Mouse (Mus musculus) c-Kit-positive CD71-positive TER-119-negative erythroid progenitor cells, embryonic 14.5 days (primary cell): ENCODE measurements around the gene Serpind1.
A peak's percentile ranks its signal among the peaks of the same experiment; 100 is the strongest.

Source experiments
- DNase-seq: peaks from one replicate; pipeline ENCODE4 v3.0.0-alpha.2; 2013; ENCODE audit warnings: low read depth

Serpind1 gene

GRCm38 (mm10) chr16:17346766-17347165 lies 15.6 kb downstream of the Serpind1 start:
- DNase-seq = no peak

GRCm38 (mm10) chr16:17356031-17356430 lies 24.9 kb downstream of the Serpind1 start:
- no peak for DNase-seq

- no peak for DNase-seq
Measured at GRCm38 (mm10) chr16:17358787-17359186, 27.6 kb downstream of the Serpind1 start.

- DNase-seq = no peak
Measured at GRCm38 (mm10) chr16:17382306-17382705, 51.1 kb downstream of the Serpind1 start.

GRCm38 (mm10) chr16:17383594-17384326 lies 52.6 kb downstream of the Serpind1 start:
- peak; percentile 22 for DNase-seq

- DNase-seq = no peak
Measured at GRCm38 (mm10) chr16:17392784-17393183, 61.6 kb downstream of the Serpind1 start.
